Comparison of ENCODE assay signal across 13 mouse cellular contexts in genomic region chr9:121556913-121557312, GRCm38 (mm10).
DNase-seq lines count a peak whose midpoint lies in the region; ATAC-seq and TF ChIP-seq lines count a peak whose summit lies in the region.
"Had no signal": no experiment of that assay in that cellular context is flagged by ENCODE, and none has a peak within 500 bp of the region (broad histone marks: within the 10 kb centered on the region; RNA-seq: fewer than 3 reads in every experiment).

No protein-coding gene starts in this region.

- no peak overlapping the region for H3K4me3 ChIP-seq in lung, postnatal 0 days (ENCODE audit: low read depth, low read length)
- H3K4me3 ChIP-seq in midbrain, embryonic 11.5 days (ENCODE audit: low read depth, low read length), result no peak overlapping the region
- H3K4me3 ChIP-seq: liver, embryonic 12.5 days; midbrain, embryonic 12.5 days; neural tube, embryonic 13.5 days had no signal

- H3K4me2 ChIP-seq in lung, postnatal 0 days (replicated peaks; ENCODE audit: low read depth, low read length), result no peak overlapping the region
- H3K4me2 ChIP-seq in midbrain, embryonic 11.5 days, result no peak overlapping the region
- H3K4me2 ChIP-seq: liver, embryonic 12.5 days; midbrain, embryonic 12.5 days; neural tube, embryonic 13.5 days had no signal

- no peak for TF ChIP-seq EP300 in lung, postnatal 0 days (IDR thresholded peaks at IDR 0.05)

- no peaks in the 10 kb centered on the region for H3K9me3 ChIP-seq in lung, postnatal 0 days (ENCODE audit: low read length)
- no peaks in the 10 kb centered on the region for H3K9me3 ChIP-seq in midbrain, embryonic 11.5 days (ENCODE audit: control insufficient read depth, low read length)
- H3K9me3 ChIP-seq: liver, embryonic 12.5 days; midbrain, embryonic 12.5 days; neural tube, embryonic 13.5 days had no signal

- DNase-seq in gastrocnemius, postnatal 14 days, result peak; percentile 9
- no peak for DNase-seq in gastrocnemius, adult 8-10 months (ENCODE audit: low spot score in 2 of 2)
- peak; percentile 13 for DNase-seq in lung, postnatal 25 days (ENCODE audit: low spot score)
- DNase-seq in lung, postnatal 0 days (ENCODE audit: low spot score), result no peak
- peak; percentile 69 for DNase-seq in heart, postnatal 4 days
- DNase-seq in right cerebral cortex, postnatal 36 days (ENCODE audit: low spot score in 2 of 2), result peak; percentile 55 to 78
- no peak for DNase-seq in midbrain, embryonic 11.5 days (ENCODE audit: low spot score, missing footprints)
- DNase-seq in cerebellum, adult 9-11 months, result no peak
- DNase-seq: cerebellum, adult 9-10 months; kidney, postnatal 36 days had no signal

- WGBS in lung, postnatal 0 days, result 45% methylated on average over 5 of the region's 5 CpGs
- 70% methylated on average over 5 of the region's 5 CpGs for WGBS in midbrain, embryonic 11.5 days

- no peak for TF ChIP-seq CTCF in lung, postnatal 0 days (IDR thresholded peaks at IDR 0.05)

- no peaks in the 10 kb centered on the region for H3K4me1 ChIP-seq in lung, postnatal 0 days (ENCODE audit: insufficient read depth, low read depth, low read length)
- H3K4me1 ChIP-seq in midbrain, embryonic 11.5 days (ENCODE audit: control insufficient read depth, insufficient read depth, low read length), result peaks cover 3% of the 10 kb centered on the region; the same call in 1 of the 2 replicates

- intact Hi-C loops in gastrocnemius, postnatal 14 days (cut with DNase I; ENCODE audit: low total_unique reads), result no loop called here

- no peaks in the 10 kb centered on the region for H3K27me3 ChIP-seq in lung, postnatal 0 days (replicated peaks; ENCODE audit: insufficient read depth, low read length)
- H3K27me3 ChIP-seq in midbrain, embryonic 11.5 days (ENCODE audit: control insufficient read depth, insufficient read depth, low read length), result no peaks in the 10 kb centered on the region
- H3K27me3 ChIP-seq: liver, embryonic 12.5 days; neural tube, embryonic 13.5 days had no signal

- no peaks in the 10 kb centered on the region for H3K36me3 ChIP-seq in lung, postnatal 0 days (ENCODE audit: insufficient read depth, low read length)
- H3K36me3 ChIP-seq in midbrain, embryonic 11.5 days (ENCODE audit: control insufficient read depth, insufficient read depth, low read length), result no peaks in the 10 kb centered on the region
- H3K36me3 ChIP-seq: liver, embryonic 12.5 days; midbrain, embryonic 12.5 days; neural tube, embryonic 13.5 days had no signal

- no peak for ATAC-seq in lung, postnatal 0 days
- ATAC-seq in midbrain, embryonic 11.5 days (ENCODE audit: low FRiP score), result no peak
- ATAC-seq: liver, embryonic 12.5 days had no signal

- no peak overlapping the region for H3K9ac ChIP-seq in lung, postnatal 0 days (replicated peaks; ENCODE audit: low read depth)
- H3K9ac ChIP-seq in midbrain, embryonic 11.5 days (ENCODE audit: low read length), result no peak overlapping the region
- H3K9ac ChIP-seq: liver, embryonic 12.5 days; midbrain, embryonic 12.5 days; neural tube, embryonic 13.5 days had no signal

- no peak overlapping the region for H3K27ac ChIP-seq in lung, postnatal 0 days (ENCODE audit: low read length)
- no peak overlapping the region for H3K27ac ChIP-seq in midbrain, embryonic 11.5 days (ENCODE audit: low read depth, low read length)
- H3K27ac ChIP-seq: liver, embryonic 12.5 days; midbrain, embryonic 12.5 days; neural tube, embryonic 13.5 days had no signal

Comparison
In these comparisons a context has a peak if more than half of its experiments do, and no peak if none do; other contexts are left out.
1. DNase-seq: peak in gastrocnemius, postnatal 14 days (single experiment), lung, postnatal 25 days (single experiment), heart, postnatal 4 days (single experiment) and right cerebral cortex, postnatal 36 days (2 of 2); none in gastrocnemius, adult 8-10 months (0 of 2), lung, postnatal 0 days (single experiment), midbrain, embryonic 11.5 days (single experiment) and cerebellum, adult 9-11 months (single experiment).